Mouse (Mus musculus): ENCODE data around the gene Hspb6. TPM values are rescaled to one million over a fixed set of nuclear protein-coding genes. Genes with fewer than 3 reads are reported as not detected.
A peak's percentile ranks its signal among the peaks of the same experiment; 100 is the strongest.

Gene Hspb6
- polyA plus RNA-seq, 1 experiment, result 74.3 TPM

DNA sequence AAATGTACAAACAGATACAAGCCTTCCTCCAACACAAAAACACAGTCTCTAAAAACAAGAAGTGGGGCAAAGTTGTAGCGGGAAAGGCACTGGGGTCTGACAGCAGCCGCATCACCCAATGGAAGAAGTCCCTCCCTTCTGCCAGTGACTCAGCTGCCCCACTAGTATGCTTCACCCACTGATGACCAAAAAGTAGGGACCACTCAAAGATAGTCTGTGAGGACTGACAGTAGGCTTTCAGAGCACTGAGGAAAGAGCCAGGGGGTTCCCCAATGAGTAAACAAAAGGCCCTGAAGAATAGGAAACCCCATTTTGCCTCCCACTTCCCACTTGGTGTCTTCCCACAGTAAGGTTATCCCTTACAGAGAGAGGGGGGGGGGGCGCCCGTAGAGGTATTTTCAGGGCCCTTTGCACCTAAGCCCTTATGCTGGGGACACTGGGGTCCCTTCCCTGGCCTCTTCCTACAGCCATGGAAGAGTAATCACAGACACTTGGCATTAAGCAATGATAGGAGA is 42.6 kb downstream of the Hspb6 start:
- H3K36me3 ChIP-seq (ENCODE audit: control insufficient read depth, insufficient read depth, low read length), result peaks cover 2% of the 10 kb centered on the region
- no peak overlapping the region for H3K27ac ChIP-seq (ENCODE audit: control insufficient read depth, insufficient read depth, low read depth, low read length)
- peaks cover 27% of the 10 kb centered on the region for H3K4me1 ChIP-seq (ENCODE audit: control insufficient read depth, insufficient read depth, low read length)
- no peak for TF ChIP-seq CTCF (IDR thresholded peaks at IDR 0.05; ENCODE audit: control insufficient read depth, insufficient read depth, insufficient replicate concordance, low read depth, low read length)
- no peaks in the 10 kb centered on the region for H3K27me3 ChIP-seq (ENCODE audit: control insufficient read depth, insufficient read depth, low read length)
- peak overlapping the region; percentile 62 for H3K4me3 ChIP-seq (ENCODE audit: control insufficient read depth, low read depth, low read length)

DNA sequence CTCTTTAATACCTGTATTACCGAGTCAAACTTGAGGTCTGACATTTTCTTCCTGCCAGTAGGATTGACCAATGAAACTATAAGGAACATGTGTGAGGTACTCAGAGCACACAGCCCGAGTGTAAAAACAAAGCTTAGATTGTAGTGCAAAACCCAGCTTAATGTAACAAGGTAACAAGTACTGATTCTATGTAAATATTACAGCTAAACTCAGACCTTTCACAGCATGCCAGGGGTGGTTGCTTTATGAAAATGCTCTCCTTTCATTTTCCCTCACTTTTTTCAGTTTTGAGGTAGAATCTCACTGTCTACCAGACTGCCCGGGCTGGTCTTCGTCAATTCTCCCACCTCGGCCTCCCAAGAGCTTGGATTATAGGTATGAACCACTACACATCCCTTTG is 44.1 kb downstream of the Hspb6 start:
- TF ChIP-seq CTCF (IDR thresholded peaks at IDR 0.05; ENCODE audit: control insufficient read depth, insufficient read depth, insufficient replicate concordance, low read depth, low read length) (no peak), POLR2A (IDR thresholded peaks at IDR 0.05; ENCODE audit: control insufficient read depth, low read depth, low read length) (no peak)
- Histone ChIP-seq H3K27me3 (ENCODE audit: control insufficient read depth, insufficient read depth, low read length) (no peaks in the 10 kb centered on the region), H3K27ac (ENCODE audit: control insufficient read depth, insufficient read depth, low read depth, low read length) (no peak overlapping the region), H3K4me1 (ENCODE audit: control insufficient read depth, insufficient read depth, low read length) (peaks cover 28% of the 10 kb centered on the region), H3K36me3 (ENCODE audit: control insufficient read depth, insufficient read depth, low read length) (peaks cover 2% of the 10 kb centered on the region), H3K4me3 (ENCODE audit: control insufficient read depth, low read depth, low read length) (peak overlapping the region; percentile 52)

- no peaks in the 10 kb centered on the region for H3K27me3 ChIP-seq (ENCODE audit: control insufficient read depth, insufficient read depth, low read length)
- peak overlapping the region; percentile 97 for H3K4me3 ChIP-seq (ENCODE audit: control insufficient read depth, low read depth, low read length)
- TF ChIP-seq POLR2A (IDR thresholded peaks at IDR 0.05; ENCODE audit: control insufficient read depth, low read depth, low read length), result no peak
- TF ChIP-seq CTCF (IDR thresholded peaks at IDR 0.05; ENCODE audit: control insufficient read depth, insufficient read depth, insufficient replicate concordance, low read depth, low read length), result no peak
- peaks cover 25% of the 10 kb centered on the region for H3K4me1 ChIP-seq (ENCODE audit: control insufficient read depth, insufficient read depth, low read length)
- no peak overlapping the region for H3K27ac ChIP-seq (ENCODE audit: control insufficient read depth, insufficient read depth, low read depth, low read length)
- H3K36me3 ChIP-seq (ENCODE audit: control insufficient read depth, insufficient read depth, low read length), result peaks cover 2% of the 10 kb centered on the region
Measured at GRCm38 (mm10) chr7:30596811-30597210, 44.8 kb downstream of the Hspb6 start.

- Histone ChIP-seq H3K27ac (ENCODE audit: control insufficient read depth, insufficient read depth, low read depth, low read length) (peak within 1 kb of the TSS; percentile 100), H3K27me3 (ENCODE audit: control insufficient read depth, insufficient read depth, low read length) (no peaks in the 10 kb centered on the region), H3K4me3 (ENCODE audit: control insufficient read depth, low read depth, low read length) (peak within 1 kb of the TSS; percentile 97), H3K36me3 (ENCODE audit: control insufficient read depth, insufficient read depth, low read length) (peaks cover 2% of the 10 kb centered on the region), H3K4me1 (ENCODE audit: control insufficient read depth, insufficient read depth, low read length) (peaks cover 20% of the 10 kb centered on the region)
- TF ChIP-seq POLR2A (IDR thresholded peaks at IDR 0.05; ENCODE audit: control insufficient read depth, low read depth, low read length), result peak; percentile 90; the same call in 1 of the 2 replicates
- no peak for TF ChIP-seq CTCF (IDR thresholded peaks at IDR 0.05; ENCODE audit: control insufficient read depth, insufficient read depth, insufficient replicate concordance, low read depth, low read length)
Measured at GRCm38 (mm10) chr7:30598786-30599185, 46.8 kb downstream of the Hspb6 start, which contains the start of gene Zbtb32. Gene Zbtb32, minus strand, starts transcription at chr7:30598909.

DNA sequence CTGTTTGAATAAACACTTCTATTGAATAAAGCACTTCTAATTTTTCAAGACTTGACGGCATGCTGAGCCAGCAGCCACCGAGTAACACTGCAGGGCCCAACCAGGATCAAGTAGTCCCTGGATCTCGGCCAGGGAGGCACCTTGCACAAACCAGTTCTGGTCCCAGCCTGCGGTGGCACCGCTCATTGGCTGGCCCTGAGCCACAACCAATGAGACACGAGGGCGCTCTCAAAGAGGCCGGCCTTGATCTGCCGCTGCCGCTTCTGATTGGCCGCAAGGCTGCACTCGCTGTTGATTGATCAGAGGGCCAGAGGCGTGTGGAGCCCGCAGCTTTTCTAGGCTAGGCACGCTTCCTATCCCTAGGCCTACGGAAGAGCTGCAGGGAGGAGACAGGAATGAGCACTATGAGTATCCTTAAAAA is 48.0 kb downstream of the Hspb6 start:
- H3K4me3 ChIP-seq (ENCODE audit: control insufficient read depth, low read depth, low read length), result peak overlapping the region; percentile 61
- TF ChIP-seq POLR2A (IDR thresholded peaks at IDR 0.05; ENCODE audit: control insufficient read depth, low read depth, low read length) (0 out of 2 replicates have a peak, but pooled peaks have one; percentile 10), CTCF (IDR thresholded peaks at IDR 0.05; ENCODE audit: control insufficient read depth, insufficient read depth, insufficient replicate concordance, low read depth, low read length) (no peak)

DNA sequence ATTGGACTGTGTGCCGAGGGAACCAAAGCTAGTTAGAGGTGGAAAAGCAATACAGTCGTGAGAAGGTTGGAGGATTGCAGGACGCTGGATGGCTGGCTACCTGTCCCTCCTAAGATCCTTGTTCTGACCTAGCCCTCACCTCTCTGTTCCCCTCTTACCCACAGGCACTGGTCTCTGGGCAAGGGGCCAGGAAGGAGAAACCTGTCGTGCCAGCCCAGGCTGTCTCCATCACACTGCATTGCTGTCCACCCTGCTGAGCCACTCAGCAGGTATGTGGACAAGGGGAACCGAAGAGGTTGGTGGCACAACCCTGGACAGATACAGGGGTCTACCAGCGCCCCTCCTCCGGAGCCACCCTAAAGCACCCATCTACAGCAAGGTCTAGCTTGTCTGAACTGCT is 48.7 kb downstream of the Hspb6 start:
- TF ChIP-seq CTCF (IDR thresholded peaks at IDR 0.05; ENCODE audit: control insufficient read depth, insufficient read depth, insufficient replicate concordance, low read depth, low read length) (no peak), POLR2A (IDR thresholded peaks at IDR 0.05; ENCODE audit: control insufficient read depth, low read depth, low read length) (no peak)
- no peaks in the 10 kb centered on the region for H3K27me3 ChIP-seq (ENCODE audit: control insufficient read depth, insufficient read depth, low read length)
- H3K4me3 ChIP-seq (ENCODE audit: control insufficient read depth, low read depth, low read length), result peak overlapping the region; percentile 61
- no peak overlapping the region for H3K27ac ChIP-seq (ENCODE audit: control insufficient read depth, insufficient read depth, low read depth, low read length)
- peaks cover 2% of the 10 kb centered on the region for H3K36me3 ChIP-seq (ENCODE audit: control insufficient read depth, insufficient read depth, low read length)
- peaks cover 14% of the 10 kb centered on the region for H3K4me1 ChIP-seq (ENCODE audit: control insufficient read depth, insufficient read depth, low read length)

More for the DNA sequence above, 48.0 kb downstream of the Hspb6 start:
- Histone ChIP-seq H3K4me1 (ENCODE audit: control insufficient read depth, insufficient read depth, low read length) (peaks cover 15% of the 10 kb centered on the region), H3K36me3 (ENCODE audit: control insufficient read depth, insufficient read depth, low read length) (peaks cover 2% of the 10 kb centered on the region), H3K27ac (ENCODE audit: control insufficient read depth, insufficient read depth, low read depth, low read length) (peak overlapping the region; percentile 4), H3K27me3 (ENCODE audit: control insufficient read depth, insufficient read depth, low read length) (no peaks in the 10 kb centered on the region)

DNA sequence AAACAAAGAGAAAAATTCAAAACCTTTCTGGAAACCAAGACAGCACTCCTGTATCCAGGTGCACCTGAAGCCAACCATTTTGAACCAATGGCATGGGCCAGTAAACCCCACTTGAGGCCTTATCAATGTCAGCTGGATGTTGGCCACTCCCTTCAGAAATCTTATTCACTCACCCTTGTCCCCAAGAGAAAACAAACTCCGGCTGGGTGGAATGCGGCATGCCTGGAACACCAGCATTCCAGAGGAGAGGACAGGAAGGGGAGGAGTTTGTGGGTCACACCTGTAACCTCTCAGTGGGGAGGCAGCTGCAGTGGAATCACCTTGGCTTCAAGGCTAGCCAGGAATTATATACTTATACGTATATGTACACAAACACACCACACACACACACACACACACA is 50.6 kb downstream of the Hspb6 start:
- no peaks in the 10 kb centered on the region for H3K27me3 ChIP-seq (ENCODE audit: control insufficient read depth, insufficient read depth, low read length)
- peaks cover 2% of the 10 kb centered on the region for H3K36me3 ChIP-seq (ENCODE audit: control insufficient read depth, insufficient read depth, low read length)
- no peak overlapping the region for H3K27ac ChIP-seq (ENCODE audit: control insufficient read depth, insufficient read depth, low read depth, low read length)
- H3K4me1 ChIP-seq (ENCODE audit: control insufficient read depth, insufficient read depth, low read length), result peaks cover 14% of the 10 kb centered on the region
- no peak overlapping the region for H3K4me3 ChIP-seq (ENCODE audit: control insufficient read depth, low read depth, low read length)
- TF ChIP-seq POLR2A (IDR thresholded peaks at IDR 0.05; ENCODE audit: control insufficient read depth, low read depth, low read length) (no peak), CTCF (IDR thresholded peaks at IDR 0.05; ENCODE audit: control insufficient read depth, insufficient read depth, insufficient replicate concordance, low read depth, low read length) (no peak)

Measured in testis, adult 2 months (tissue).